Mouse (Mus musculus) stomach, embryonic 15.5 days (tissue): ENCODE data around the gene Specc1. TPM values are rescaled to one million over a fixed set of nuclear protein-coding genes. Genes with fewer than 3 reads are reported as not detected.

Experiments used
- ATAC-seq: fragments of 200-750 bp; cut with Nextera tagmentation; 2 replicates; pipeline ENCODE4 v1.8.0; 2017; ENCODE audit warnings: low read depth, moderate number of reproducible peaks, moderate TSS enrichment; ENCODE audit not compliant: insufficient read depth, low FRiP score
- H3K27ac ChIP-seq: fragments of 300-500 bp; sonication (generic); 2 replicates; pipeline ENCODE4 v1.5.1; 2015; ENCODE audit warnings: mild to moderate bottlenecking, inconsistent platforms
- H3K27me3 ChIP-seq: fragments of 300-500 bp; sonication (generic); replicated peaks from 2 replicates; pipeline ENCODE4 v1.6.1; 2015; ENCODE audit warnings: inconsistent platforms
- H3K36me3 ChIP-seq: fragments of 300-500 bp; sonication (generic); 2 replicates; pipeline ENCODE4 v1.6.1; 2015; ENCODE audit warnings: inconsistent platforms
- H3K4me1 ChIP-seq: fragments of 300-500 bp; sonication (generic); 2 replicates; pipeline ENCODE4 v1.6.1; 2015; ENCODE audit warnings: inconsistent platforms
- H3K4me2 ChIP-seq: fragments of 300-500 bp; sonication (generic); 2 replicates; pipeline ENCODE4 v1.6.1; 2015; ENCODE audit warnings: mild to moderate bottlenecking, inconsistent platforms
- H3K4me3 ChIP-seq: fragments of 300-500 bp; sonication (generic); replicated peaks from 2 replicates; pipeline ENCODE4 v1.5.1; 2015; ENCODE audit warnings: inconsistent platforms
- H3K9ac ChIP-seq: fragments of 300-500 bp; sonication (generic); 2 replicates; pipeline ENCODE4 v1.6.1; 2015; ENCODE audit warnings: inconsistent platforms
- H3K9me3 ChIP-seq: fragments of 300-500 bp; sonication (generic); 2 replicates; pipeline ENCODE4 v1.6.1; 2016; ENCODE audit warnings: inconsistent platforms
- WGBS: fragments of 180-500 bp; shearing (Covaris S2); methylation state at CpG from one replicate; pipeline ENCODE4 v1.1.7; 2015; 5-methylcytosine and 5-hydroxymethylcytosine counted together
- polyA plus RNA-seq: library from polyadenylated mRNA; unstranded; fragments of >200 nt; fragmentation: Nextera tagmentation; extraction: Ambion mirVana; gene quantifications from 2 replicates; pipeline ENCODE4 v1.2.1, GENCODE M21; 2015

Specc1 gene
- polyA plus RNA-seq, 1 experiment from 2014 or later = 13.4 TPM

DNA sequence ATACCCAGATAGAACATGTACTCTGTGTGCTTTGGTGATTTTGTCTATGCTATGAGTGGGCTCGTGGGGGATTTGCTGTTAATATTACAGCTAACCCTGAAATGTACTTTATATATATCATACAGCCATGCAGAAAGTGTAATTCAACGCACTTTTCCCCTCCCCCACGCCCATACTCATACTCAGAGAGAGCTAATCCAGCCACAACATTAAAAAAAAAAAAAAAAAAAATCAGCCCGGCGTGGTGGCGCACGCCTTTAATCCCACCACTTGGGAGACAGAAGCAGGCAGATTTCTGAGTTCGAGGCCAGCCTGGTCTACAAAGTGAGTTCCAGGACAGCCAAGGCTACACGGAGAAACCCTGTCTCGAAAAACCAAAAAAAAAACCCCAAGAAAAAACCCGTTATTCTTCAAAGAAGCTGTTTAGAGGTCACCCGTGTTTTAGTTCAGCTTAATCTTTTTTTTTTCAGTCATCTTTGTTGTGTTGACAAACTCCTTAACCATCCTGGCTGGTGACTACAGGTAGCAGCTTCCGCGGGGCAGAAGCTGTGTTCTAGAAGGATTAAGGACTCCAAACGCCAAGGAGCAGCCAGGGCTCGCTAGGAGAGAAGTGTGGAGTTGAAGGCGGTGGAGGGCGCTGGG is 291.3 kb downstream of the Specc1 start:
- peak overlapping the region; percentile 55 for H3K4me3 ChIP-seq
- 35% methylated on average over 18 of the region's 18 CpGs for WGBS
- no peak for ATAC-seq
- H3K9ac ChIP-seq = no peak overlapping the region
- H3K9me3 ChIP-seq = no peaks in the 10 kb centered on the region
- no peaks in the 10 kb centered on the region for H3K36me3 ChIP-seq
- no peak overlapping the region for H3K27ac ChIP-seq
- H3K4me2 ChIP-seq = peak overlapping the region; percentile 98
- H3K27me3 ChIP-seq = peaks cover 15% of the 10 kb centered on the region
- peaks cover 19% of the 10 kb centered on the region for H3K4me1 ChIP-seq

DNA sequence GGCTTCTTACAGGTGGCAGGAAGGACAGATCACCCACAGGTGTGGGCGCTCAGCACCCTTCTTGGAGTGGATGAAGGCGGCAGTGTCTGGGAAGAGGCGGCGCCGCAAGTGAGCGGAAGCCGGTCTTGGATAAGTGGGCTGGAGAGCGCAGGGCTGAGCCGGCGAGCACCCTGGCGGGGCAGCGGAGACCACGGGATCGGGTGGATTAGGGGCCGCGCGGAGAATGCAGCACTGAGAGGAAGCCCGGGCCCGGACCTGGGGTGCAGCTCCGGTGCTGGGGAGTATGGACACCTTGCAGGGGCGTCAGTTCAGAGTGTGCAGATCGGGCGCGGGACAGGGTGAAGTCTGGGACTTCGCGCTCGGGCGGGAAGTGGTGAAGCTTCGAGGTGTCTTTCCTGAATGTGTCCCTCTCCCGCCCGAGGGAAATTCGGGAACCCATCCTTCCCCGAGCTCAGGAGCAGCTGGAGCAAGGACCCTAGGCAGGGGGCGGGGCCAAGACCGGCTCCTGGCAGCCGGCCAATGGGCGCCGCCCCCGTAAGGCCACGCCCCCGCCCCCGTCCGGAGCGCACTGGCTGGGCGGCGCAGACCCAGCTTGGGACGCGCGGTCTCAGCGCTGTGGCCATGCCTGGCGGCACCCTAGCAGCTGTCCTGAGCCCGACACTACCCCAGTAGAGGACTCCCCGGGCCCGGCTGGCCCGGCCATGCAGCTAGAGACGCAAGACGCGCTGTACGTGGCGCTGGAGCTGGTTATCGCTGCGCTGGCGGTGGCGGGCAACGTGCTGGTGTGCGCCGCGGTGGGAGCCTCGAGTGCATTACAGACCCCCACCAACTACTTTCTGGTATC is 292.1 kb downstream of the Specc1 start, which contains the start of gene Adora2b:
Adora2b (plus strand) TSS at position 584 of the 844 bp plus-strand sequence.
- H3K27me3 ChIP-seq = peaks cover 15% of the 10 kb centered on the region
- no peaks in the 10 kb centered on the region for H3K36me3 ChIP-seq
- peak within 1 kb of the TSS; percentile 55 for H3K4me3 ChIP-seq
- H3K27ac ChIP-seq = no peak within 1 kb of the TSS
- H3K4me1 ChIP-seq = peaks cover 19% of the 10 kb centered on the region
- no peaks in the 10 kb centered on the region for H3K9me3 ChIP-seq
- peak within 1 kb of the TSS; percentile 98 for H3K4me2 ChIP-seq
- ATAC-seq = peak; percentile 86
- H3K9ac ChIP-seq = peak within 1 kb of the TSS; percentile 30
- under 1% methylated on average over 69 of the region's 69 CpGs for WGBS

DNA sequence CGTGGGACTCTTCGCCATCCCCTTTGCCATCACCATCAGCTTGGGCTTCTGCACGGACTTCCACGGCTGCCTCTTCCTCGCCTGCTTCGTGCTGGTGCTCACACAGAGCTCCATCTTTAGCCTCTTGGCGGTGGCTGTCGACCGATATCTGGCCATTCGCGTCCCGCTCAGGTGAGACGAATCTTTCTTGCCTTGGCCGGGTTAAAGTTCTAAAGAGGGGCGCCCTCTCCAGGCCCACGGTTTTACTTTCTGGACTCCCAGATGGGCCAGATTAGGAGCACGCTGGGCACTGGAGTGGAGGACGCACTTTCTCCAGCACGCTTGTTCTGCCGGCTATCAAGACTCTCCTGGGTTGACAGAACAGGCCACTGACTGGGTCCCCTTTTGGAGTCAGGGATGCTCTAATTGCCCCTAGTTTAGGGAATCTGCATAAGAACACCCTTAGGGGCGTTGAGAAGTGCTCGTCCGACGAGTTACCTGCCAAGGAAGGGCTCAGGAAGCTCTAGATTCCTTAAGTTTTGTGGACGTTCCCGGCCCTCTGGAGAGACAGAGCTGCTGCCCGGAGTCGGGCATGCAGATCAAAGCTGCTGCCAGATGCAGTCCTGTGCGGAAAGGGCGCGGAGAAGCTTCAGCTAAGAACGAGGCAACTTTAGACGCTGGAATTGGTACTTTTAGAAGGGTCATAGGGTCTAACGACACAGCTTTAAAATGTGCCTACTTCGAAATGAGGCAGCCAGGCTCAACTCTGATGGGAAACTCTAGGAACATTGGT is 292.9 kb downstream of the Specc1 start:
- no peak; the same call in 1 of the 2 replicates for ATAC-seq
- H3K9ac ChIP-seq = peak overlapping the region; percentile 30; the same call in 1 of the 2 replicates
- peaks cover 15% of the 10 kb centered on the region for H3K27me3 ChIP-seq
- peak overlapping the region; percentile 55 for H3K4me3 ChIP-seq
- peak overlapping the region; percentile 98 for H3K4me2 ChIP-seq
- H3K9me3 ChIP-seq = no peaks in the 10 kb centered on the region
- peaks cover 22% of the 10 kb centered on the region for H3K4me1 ChIP-seq
- H3K27ac ChIP-seq = no peak overlapping the region
- 4% methylated on average over 35 of the region's 35 CpGs for WGBS
- no peaks in the 10 kb centered on the region for H3K36me3 ChIP-seq

DNA sequence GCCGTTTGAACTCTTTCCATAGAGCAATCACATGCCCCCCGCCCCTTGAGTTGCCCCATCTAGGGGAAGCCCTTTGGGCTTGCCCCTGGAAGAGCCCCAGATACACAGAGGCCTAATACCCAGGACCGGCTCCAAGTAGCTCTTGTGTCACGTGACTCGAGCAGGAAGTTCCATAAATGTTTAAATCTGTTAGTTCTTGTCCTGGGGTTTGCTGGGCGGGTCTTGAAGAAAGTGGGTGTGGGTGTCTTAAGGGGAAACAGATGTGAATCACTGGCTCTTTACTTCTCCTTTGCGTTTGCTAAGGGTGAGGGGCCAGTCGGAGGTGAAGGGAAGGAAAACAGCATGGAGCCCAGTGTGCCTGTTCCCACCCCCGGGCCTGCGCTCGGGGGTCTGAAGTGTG is 294.5 kb downstream of the Specc1 start:
- Histone ChIP-seq H3K9ac (no peak overlapping the region), H3K27me3 (peaks cover 15% of the 10 kb centered on the region), H3K9me3 (no peaks in the 10 kb centered on the region), H3K4me1 (peaks cover 22% of the 10 kb centered on the region), H3K4me2 (peak overlapping the region; percentile 98), H3K36me3 (no peaks in the 10 kb centered on the region), H3K4me3 (no peak overlapping the region), H3K27ac (peak overlapping the region; percentile 37; the same call in 1 of the 2 replicates)
- no peak for ATAC-seq
- 42% methylated on average over 11 of the region's 11 CpGs for WGBS

DNA sequence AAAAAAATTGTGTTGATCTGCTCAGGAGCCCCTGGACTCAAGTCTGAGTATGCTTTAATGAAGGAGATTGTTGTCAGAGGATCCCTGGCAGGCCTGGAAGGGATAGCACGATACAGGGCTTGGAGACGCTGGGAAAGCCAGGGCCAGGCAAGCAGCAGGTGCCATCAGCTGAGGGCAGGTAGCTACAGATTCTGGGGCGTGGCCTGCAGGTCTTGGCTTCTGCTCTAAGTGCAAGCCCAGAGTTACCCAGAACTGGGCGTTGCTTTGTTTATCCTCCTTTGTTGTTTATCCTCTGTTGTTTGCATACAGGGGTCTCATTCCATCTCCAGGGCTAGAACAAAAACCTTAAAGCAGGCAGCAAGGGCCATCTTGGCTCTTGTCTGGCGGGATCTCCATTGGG is 296.8 kb downstream of the Specc1 start:
- peaks cover 19% of the 10 kb centered on the region for H3K4me1 ChIP-seq
- no peaks in the 10 kb centered on the region for H3K36me3 ChIP-seq
- H3K27ac ChIP-seq = no peak overlapping the region
- peaks cover 15% of the 10 kb centered on the region for H3K27me3 ChIP-seq
- ATAC-seq = no peak
- WGBS = 57% methylated on average over 5 of the region's 5 CpGs
- no peak overlapping the region for H3K4me2 ChIP-seq
- no peaks in the 10 kb centered on the region for H3K9me3 ChIP-seq
- no peak overlapping the region for H3K9ac ChIP-seq
- no peak overlapping the region for H3K4me3 ChIP-seq

DNA sequence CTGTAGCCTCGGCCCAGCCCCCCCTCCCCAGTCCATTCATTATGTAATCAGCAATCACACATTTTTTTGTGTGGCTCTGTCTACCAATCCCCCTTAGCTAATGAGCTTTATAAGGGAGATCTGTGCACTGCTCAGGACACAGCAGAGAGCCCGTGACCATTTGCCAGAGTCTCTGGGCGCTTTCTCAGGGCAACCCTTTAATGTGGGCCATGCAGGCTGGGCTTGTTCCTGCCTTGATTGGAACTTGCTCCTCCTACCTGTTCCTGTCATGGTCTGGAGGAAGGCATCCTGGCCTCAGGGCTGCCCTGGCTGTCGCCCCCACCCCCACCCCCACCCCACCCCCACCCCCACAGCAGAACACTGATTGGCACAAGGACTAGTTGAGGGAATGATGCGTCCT is 302.7 kb downstream of the Specc1 start:
- WGBS = 61% methylated on average over 5 of the region's 5 CpGs
- Histone ChIP-seq H3K27me3 (no peaks in the 10 kb centered on the region), H3K27ac (no peak overlapping the region), H3K4me2 (no peak overlapping the region), H3K36me3 (no peaks in the 10 kb centered on the region), H3K9me3 (no peaks in the 10 kb centered on the region), H3K4me3 (no peak overlapping the region), H3K4me1 (no peaks in the 10 kb centered on the region), H3K9ac (no peak overlapping the region)
- no peak for ATAC-seq

DNA sequence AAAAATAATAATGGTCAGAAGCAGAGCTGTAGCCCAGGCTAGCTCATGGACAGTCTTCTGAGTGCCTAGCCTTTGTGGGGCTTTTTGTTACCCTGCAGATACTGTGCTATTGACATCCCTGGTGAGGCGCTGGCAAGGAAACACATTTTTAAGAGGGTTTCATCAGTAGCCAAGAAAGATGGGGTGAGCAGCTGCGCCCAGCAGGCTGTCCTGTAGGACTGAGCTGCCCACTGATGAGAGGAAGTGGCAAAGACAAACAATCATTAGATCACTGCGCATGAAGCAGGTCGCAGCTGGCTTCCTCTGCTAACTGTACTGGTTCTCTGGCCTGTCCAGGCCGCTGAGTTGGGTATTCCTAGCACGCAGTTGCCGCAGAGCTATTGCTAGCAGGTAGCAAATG is 307.0 kb downstream of the Specc1 start:
- H3K27ac ChIP-seq = no peak overlapping the region
- no peaks in the 10 kb centered on the region for H3K36me3 ChIP-seq
- no peak overlapping the region for H3K4me2 ChIP-seq
- no peak for ATAC-seq
- H3K4me3 ChIP-seq = no peak overlapping the region
- no peaks in the 10 kb centered on the region for H3K27me3 ChIP-seq
- H3K9ac ChIP-seq = no peak overlapping the region
- H3K4me1 ChIP-seq = peaks cover 3% of the 10 kb centered on the region; the same call in 1 of the 2 replicates
- no peaks in the 10 kb centered on the region for H3K9me3 ChIP-seq
- WGBS = 64% methylated on average over 7 of the region's 7 CpGs

DNA sequence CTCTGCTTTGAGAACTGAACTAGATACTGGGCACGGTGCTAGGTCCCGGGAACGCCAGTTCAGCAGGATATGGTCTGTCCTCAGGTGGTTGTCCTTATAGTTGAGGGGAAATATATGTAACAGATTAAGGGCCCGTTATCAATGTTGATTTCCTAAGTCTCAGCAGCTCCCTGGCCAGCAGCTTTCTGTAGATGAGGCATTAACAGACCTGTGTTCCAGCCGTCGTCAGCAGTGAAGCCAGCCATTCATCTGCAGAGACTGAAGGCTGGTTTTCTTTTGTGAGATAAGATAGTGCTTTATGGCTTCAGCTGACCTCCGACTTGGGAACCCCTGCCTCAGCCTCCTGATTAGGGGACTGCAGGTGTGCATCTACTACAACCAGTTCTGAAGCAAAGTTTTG is 307.5 kb downstream of the Specc1 start:
- ATAC-seq = no peak
- Histone ChIP-seq H3K4me2 (no peak overlapping the region), H3K9ac (no peak overlapping the region), H3K27ac (no peak overlapping the region), H3K9me3 (no peaks in the 10 kb centered on the region), H3K4me3 (no peak overlapping the region), H3K27me3 (no peaks in the 10 kb centered on the region), H3K4me1 (peaks cover 3% of the 10 kb centered on the region; the same call in 1 of the 2 replicates), H3K36me3 (no peaks in the 10 kb centered on the region)
- 43% methylated on average over 7 of the region's 7 CpGs for WGBS

DNA sequence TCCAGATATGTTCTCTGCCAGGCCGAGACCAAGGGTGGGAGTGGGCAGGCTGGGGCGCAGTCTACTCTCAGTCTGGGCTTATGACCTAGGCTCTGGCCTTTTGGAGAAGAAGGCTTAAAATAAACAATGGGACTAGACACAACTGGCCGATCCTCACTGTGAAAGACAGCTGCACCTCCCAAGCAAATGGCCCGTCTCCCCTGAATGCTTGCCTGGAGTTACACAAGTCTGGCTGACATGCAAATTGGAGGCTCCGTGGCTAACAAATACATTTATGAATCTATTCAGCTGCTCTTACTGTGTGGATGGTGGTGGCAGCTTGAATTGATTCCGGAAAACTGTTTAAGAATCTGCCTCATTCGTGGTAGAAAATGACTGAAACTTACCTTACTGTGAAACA is 309.1 kb downstream of the Specc1 start:
- WGBS = 73% methylated on average over 7 of the region's 7 CpGs
- peaks cover 3% of the 10 kb centered on the region; the same call in 1 of the 2 replicates for H3K4me1 ChIP-seq

DNA sequence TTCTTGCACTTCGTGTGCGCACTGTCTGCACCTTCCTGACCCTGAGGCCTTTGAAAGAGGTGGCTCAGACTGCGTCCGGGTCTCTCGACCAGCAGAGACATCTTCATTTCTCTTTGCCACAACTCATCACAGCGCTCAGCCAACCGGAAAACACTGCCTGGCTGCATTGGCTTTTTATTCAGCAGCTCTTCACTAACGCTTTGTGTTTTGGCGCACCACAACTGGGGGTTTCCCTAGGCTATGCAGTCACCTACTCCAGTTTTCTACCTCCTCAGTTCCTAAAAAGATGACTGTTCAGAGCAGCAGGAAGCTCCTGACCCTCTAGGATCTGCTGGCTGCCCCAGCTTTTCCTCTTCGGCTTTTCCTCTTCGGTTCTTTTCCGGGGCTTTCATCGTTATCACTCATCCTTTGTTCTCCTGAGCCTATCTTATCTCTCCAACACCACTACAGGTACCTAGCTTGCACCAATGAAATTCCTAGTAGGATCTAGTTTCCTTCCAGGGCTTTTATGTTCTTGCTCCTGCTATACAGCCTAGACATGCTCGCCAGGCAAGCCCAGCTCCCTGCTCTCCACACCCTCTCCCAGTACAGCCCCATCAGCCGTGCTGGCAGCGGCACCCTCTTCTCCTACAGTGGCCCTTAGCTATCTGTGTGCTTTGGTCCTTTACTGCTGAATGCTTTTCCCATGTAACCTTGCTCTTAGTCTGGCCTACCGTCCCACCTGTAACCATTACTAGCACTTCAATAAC is 310.1 kb downstream of the Specc1 start:
- no peak for ATAC-seq
- Histone ChIP-seq H3K4me3 (no peak overlapping the region), H3K9me3 (no peaks in the 10 kb centered on the region), H3K9ac (no peak overlapping the region), H3K4me1 (peaks cover 3% of the 10 kb centered on the region; the same call in 1 of the 2 replicates), H3K27ac (no peak overlapping the region), H3K27me3 (no peaks in the 10 kb centered on the region), H3K4me2 (no peak overlapping the region), H3K36me3 (no peaks in the 10 kb centered on the region)
- WGBS = 66% methylated on average over 17 of the region's 17 CpGs

More for the DNA sequence above, 309.1 kb downstream of the Specc1 start:
- Histone ChIP-seq H3K27me3 (no peaks in the 10 kb centered on the region), H3K4me3 (no peak overlapping the region), H3K27ac (no peak overlapping the region), H3K36me3 (no peaks in the 10 kb centered on the region), H3K9me3 (no peaks in the 10 kb centered on the region), H3K4me2 (no peak overlapping the region), H3K9ac (no peak overlapping the region)
- ATAC-seq = no peak

DNA sequence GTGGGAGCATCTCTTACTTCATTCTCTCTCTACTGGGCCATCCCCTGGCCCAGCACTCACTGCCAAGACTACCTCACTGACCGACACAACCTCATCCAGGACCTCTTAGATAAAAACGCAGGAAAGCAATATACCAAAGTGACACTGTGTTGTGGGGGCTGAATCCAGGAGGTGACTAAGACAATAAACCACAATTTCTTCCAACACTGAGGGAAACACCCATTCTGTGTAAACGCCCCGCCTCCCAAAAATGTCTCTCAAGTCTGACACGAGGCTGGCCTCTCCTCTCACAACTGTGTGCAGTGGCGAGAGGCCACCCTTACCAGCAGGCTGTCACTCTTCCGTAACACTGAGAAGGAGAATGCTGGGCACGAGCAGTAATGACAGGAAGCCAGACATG is 311.8 kb downstream of the Specc1 start:
- no peak overlapping the region for H3K27ac ChIP-seq
- WGBS = 61% methylated on average over 8 of the region's 8 CpGs
- no peak for ATAC-seq
- no peak overlapping the region for H3K4me2 ChIP-seq
- no peak overlapping the region for H3K9ac ChIP-seq
- H3K36me3 ChIP-seq = no peaks in the 10 kb centered on the region
- peaks cover 3% of the 10 kb centered on the region; the same call in 1 of the 2 replicates for H3K4me1 ChIP-seq
- no peaks in the 10 kb centered on the region for H3K27me3 ChIP-seq
- no peaks in the 10 kb centered on the region for H3K9me3 ChIP-seq
- no peak overlapping the region for H3K4me3 ChIP-seq
